12 mouse cellular contexts compared by ENCODE assay signal in genomic region chr4:127215103-127215502, GRCm38 (mm10). TPM values are rescaled to one million over a fixed set of nuclear protein-coding genes. Genes with fewer than 3 reads are reported as not detected.
DNase-seq lines count a peak whose midpoint lies in the region; ATAC-seq and TF ChIP-seq lines count a peak whose summit lies in the region.
"Had no signal": no experiment of that assay in that cellular context is flagged by ENCODE, and none has a peak within 500 bp of the region (broad histone marks: within the 10 kb centered on the region; RNA-seq: fewer than 3 reads in every experiment).

No protein-coding gene starts in this region.

- H3K27ac ChIP-seq in liver, postnatal 0 days (ENCODE audit: low read depth) = no peak overlapping the region
- H3K27ac ChIP-seq: embryonic facial prominence, embryonic 15.5 days; limb, embryonic 12.5 days had no signal

- H3K4me1 ChIP-seq in liver, postnatal 0 days (ENCODE audit: insufficient read depth) = no peaks in the 10 kb centered on the region
- H3K4me1 ChIP-seq in E14TG2a.4 (replicated peaks; ENCODE audit: low read depth, low read length) = peaks cover 65% of the 10 kb centered on the region
- H3K4me1 ChIP-seq: embryonic facial prominence, embryonic 15.5 days had no signal

- H3K4me3 ChIP-seq in liver, postnatal 0 days (ENCODE audit: low read depth, low read length) = no peak overlapping the region
- H3K4me3 ChIP-seq in E14TG2a.4 (replicated peaks; ENCODE audit: low read length) = peak overlapping the region; percentile 68; the same call in 1 of the 2 replicates
- H3K4me3 ChIP-seq: embryonic facial prominence, embryonic 15.5 days had no signal

- no peaks in the 10 kb centered on the region; the same call in 1 of the 2 replicates for H3K27me3 ChIP-seq in liver, postnatal 0 days (ENCODE audit: insufficient read depth, low read length)
- no peaks in the 10 kb centered on the region for H3K27me3 ChIP-seq in E14TG2a.4 (ENCODE audit: insufficient read depth, low read length)

- no peaks in the 10 kb centered on the region for H3K9me3 ChIP-seq in liver, postnatal 0 days (ENCODE audit: low read length)
- H3K9me3 ChIP-seq in E14TG2a.4 (ENCODE audit: low read length) = peaks cover 5% of the 10 kb centered on the region
- H3K9me3 ChIP-seq: embryonic facial prominence, embryonic 15.5 days; limb, embryonic 12.5 days had no signal

- TF ChIP-seq EP300 in liver, postnatal 0 days (IDR thresholded peaks at IDR 0.05; ENCODE audit: low read depth) = no peak

- no peak overlapping the region for H3K9ac ChIP-seq in liver, postnatal 0 days (replicated peaks)
- H3K9ac ChIP-seq: embryonic facial prominence, embryonic 15.5 days; limb, embryonic 12.5 days had no signal

- ATAC-seq in liver, postnatal 0 days = no peak

- H3K4me2 ChIP-seq in liver, postnatal 0 days (ENCODE audit: low read depth, low read length) = no peak overlapping the region
- H3K4me2 ChIP-seq: embryonic facial prominence, embryonic 15.5 days had no signal

- 45% methylated on average over 11 of the region's 11 CpGs for WGBS in liver, postnatal 0 days (ENCODE audit: insufficient replicate concordance)

- DNase-seq in heart, postnatal 4 days = peak; percentile 24
- no peak for DNase-seq in heart, adult 11 months
- DNase-seq in liver, postnatal 0 days = no peak
- no peak for DNase-seq in liver
- peak; percentile 75 for DNase-seq in cerebellum, adult 9-10 months
- DNase-seq in right cerebral cortex, postnatal 36 days (ENCODE audit: low spot score in 2 of 2) = no peak
- no peak for DNase-seq in adrenal gland, postnatal 4 days (ENCODE audit: low spot score in 2 of 2)
- DNase-seq: lung, postnatal 36 days; right cerebral cortex, adult 18-20 months had no signal

- no peaks in the 10 kb centered on the region for H3K36me3 ChIP-seq in liver, postnatal 0 days (replicated peaks; ENCODE audit: insufficient read depth, low read length)
- H3K36me3 ChIP-seq in E14TG2a.4 (ENCODE audit: insufficient read depth, low read length) = peaks cover 91% of the 10 kb centered on the region
- H3K36me3 ChIP-seq: embryonic facial prominence, embryonic 15.5 days; limb, embryonic 12.5 days had no signal

- TF ChIP-seq CTCF in liver, postnatal 0 days (IDR thresholded peaks at IDR 0.05; ENCODE audit: low read depth) = peak; percentile 19; the same call in 1 of the 2 replicates
- TF ChIP-seq CTCF in E14TG2a.4 (conservative IDR thresholded peaks at IDR 0.05; ENCODE audit: low read length) = peak; percentile 42

RNA-seq across cellular contexts. Expression of gene Smim12, which starts 28.5 kb away (rescaled TPM):
- total RNA-seq in heart, postnatal 4 days (2021) = 10 to 100 TPM; 37.0 to 42.3 TPM
- polyA plus RNA-seq in liver, postnatal 0 days (2015; fragmentation: Nextera tagmentation; extraction: Ambion mirVana) = 33.9 and 35.0 TPM in 2 replicates
- total RNA-seq in adrenal gland, postnatal 4 days (2021) = 10 to 100 TPM; 36.9 to 40.2 TPM

RNA-seq across cellular contexts. Expression of gene Dlgap3, which starts 46.1 kb away (rescaled TPM):
- under 1 TPM; 0.65 to 0.98 TPM for total RNA-seq in heart, postnatal 4 days (2021)
- 0.05 and 0.07 TPM in 2 replicates for polyA plus RNA-seq in liver, postnatal 0 days (2015; fragmentation: Nextera tagmentation; extraction: Ambion mirVana)
- 10 to 100 TPM; 14.8 to 16.1 TPM for total RNA-seq in adrenal gland, postnatal 4 days (2021)

Comparison
In these comparisons a context has a peak if more than half of its experiments do, and no peak if none do; other contexts are left out.
1. DNase-seq: peak in heart, postnatal 4 days (single experiment) and cerebellum, adult 9-10 months (single experiment); none in heart, adult 11 months (single experiment), liver, postnatal 0 days (single experiment), liver (single experiment), right cerebral cortex, postnatal 36 days (0 of 2) and adrenal gland, postnatal 4 days (0 of 2).
2. RNA of gene Dlgap3, which starts 46.1 kb away (total RNA-seq): 14.8 to 16.1 TPM in adrenal gland, postnatal 4 days; 0.65 to 0.98 TPM in heart, postnatal 4 days; every median in the first group is over 4 times any median in the second.